Mouse (Mus musculus): ENCODE measurements at regions not wholly inside any gene's neighbourhood (a gene's known extent, or its start where the extent isn't known, plus 50 kb on each side); places are given as distances from the start of the nearest gene placed in this dataset.

- no peak overlapping the region for H3K4me3 ChIP-seq (ENCODE audit: low read depth, low read length)
Measured at GRCm38 (mm10) chrX:142534780-142535179, 144.4 kb upstream of the Acsl4 start.

DNA sequence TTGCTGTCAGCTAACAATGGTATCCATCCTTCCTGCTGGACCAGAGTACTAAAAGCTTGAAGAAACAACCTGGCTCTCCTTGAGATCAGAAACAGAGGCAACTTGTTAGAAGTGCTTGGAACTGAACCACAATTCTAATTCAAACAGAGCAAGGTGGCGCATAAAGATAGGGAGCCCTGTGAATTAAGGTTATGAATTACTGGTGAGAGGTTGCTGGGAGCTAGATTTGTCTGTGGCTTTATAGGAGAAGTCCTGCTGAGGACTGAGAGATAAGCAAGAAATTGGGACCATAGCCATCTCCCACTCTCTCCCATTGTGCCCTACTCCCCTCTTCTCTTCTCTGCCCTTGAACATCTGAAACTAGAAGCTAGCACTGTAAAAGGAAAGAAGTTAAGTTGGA is 145.2 kb upstream of the Acsl4 start:
- peaks cover 3% of the 10 kb centered on the region; the same call in 1 of the 2 replicates for H3K27me3 ChIP-seq (ENCODE audit: control insufficient read depth, insufficient read depth, low read length)
- WGBS (ENCODE audit: insufficient replicate concordance): 83% methylated on average over 1 of the region's 1 CpGs

More at GRCm38 (mm10) chrX:142534780-142535179, 144.4 kb upstream of the Acsl4 start:
- no peak overlapping the region for H3K4me2 ChIP-seq
- no peak for ATAC-seq (replicated peaks; ENCODE audit: insufficient number of reproducible peaks, low FRiP score, low TSS enrichment)
- no peak overlapping the region for H3K27ac ChIP-seq (ENCODE audit: low read depth, low read length)
- 35% methylated on average over 8 of the region's 8 CpGs for WGBS (ENCODE audit: insufficient replicate concordance)
- peaks cover 3% of the 10 kb centered on the region; the same call in 1 of the 2 replicates for H3K27me3 ChIP-seq (ENCODE audit: control insufficient read depth, insufficient read depth, low read length)
- no peaks in the 10 kb centered on the region for H3K4me1 ChIP-seq (ENCODE audit: control insufficient read depth, insufficient read depth, low read length)
- H3K36me3 ChIP-seq (ENCODE audit: control insufficient read depth, insufficient read depth, low read length): no peaks in the 10 kb centered on the region
- no peaks in the 10 kb centered on the region for H3K9me3 ChIP-seq (replicated peaks; ENCODE audit: control insufficient read depth, low read length)
- H3K9ac ChIP-seq (ENCODE audit: low read depth, low read length): no peak overlapping the region

DNA sequence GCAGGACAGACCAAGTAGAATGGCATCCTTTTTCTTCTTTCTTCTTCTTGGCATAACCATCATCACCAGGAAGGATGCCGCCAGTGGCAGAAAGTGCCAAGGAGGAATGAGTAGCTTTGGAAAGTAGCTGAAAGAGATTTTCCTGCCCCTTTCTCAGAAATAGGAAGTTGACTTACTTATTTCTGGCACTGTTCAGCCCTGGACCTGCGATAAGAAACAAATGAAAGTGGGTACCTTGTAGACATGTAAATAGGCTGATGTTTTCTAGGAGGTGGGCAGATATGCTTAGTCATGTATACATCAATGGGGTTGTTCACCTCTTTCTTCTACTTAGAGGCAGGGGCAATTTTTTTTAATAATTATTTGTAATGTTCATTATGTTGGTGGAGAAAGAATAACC is 145.3 kb upstream of the Tmem164 start:
- no peak overlapping the region for H3K4me3 ChIP-seq (ENCODE audit: low read depth, low read length)
- no peak overlapping the region for H3K27ac ChIP-seq (ENCODE audit: low read depth, low read length)
- no peaks in the 10 kb centered on the region for H3K9me3 ChIP-seq (replicated peaks; ENCODE audit: control insufficient read depth, low read length)
- H3K4me2 ChIP-seq: no peak overlapping the region
- H3K9ac ChIP-seq (ENCODE audit: low read depth, low read length): no peak overlapping the region
- peaks cover 3% of the 10 kb centered on the region; the same call in 1 of the 2 replicates for H3K27me3 ChIP-seq (ENCODE audit: control insufficient read depth, insufficient read depth, low read length)
- no peaks in the 10 kb centered on the region for H3K36me3 ChIP-seq (ENCODE audit: control insufficient read depth, insufficient read depth, low read length)
- WGBS (ENCODE audit: insufficient replicate concordance): 83% methylated on average over 2 of the region's 2 CpGs
- no peak for ATAC-seq (replicated peaks; ENCODE audit: insufficient number of reproducible peaks, low FRiP score, low TSS enrichment)
- H3K4me1 ChIP-seq (ENCODE audit: control insufficient read depth, insufficient read depth, low read length): no peaks in the 10 kb centered on the region

More for the DNA sequence above, 145.2 kb upstream of the Acsl4 start:
- no peak overlapping the region for H3K9ac ChIP-seq (ENCODE audit: low read depth, low read length)
- H3K9me3 ChIP-seq (replicated peaks; ENCODE audit: control insufficient read depth, low read length): no peaks in the 10 kb centered on the region
- no peak overlapping the region for H3K4me2 ChIP-seq
- no peak overlapping the region for H3K4me3 ChIP-seq (ENCODE audit: low read depth, low read length)
- no peaks in the 10 kb centered on the region for H3K4me1 ChIP-seq (ENCODE audit: control insufficient read depth, insufficient read depth, low read length)
- H3K27ac ChIP-seq (ENCODE audit: low read depth, low read length): no peak overlapping the region
- no peaks in the 10 kb centered on the region for H3K36me3 ChIP-seq (ENCODE audit: control insufficient read depth, insufficient read depth, low read length)
- no peak for ATAC-seq (replicated peaks; ENCODE audit: insufficient number of reproducible peaks, low FRiP score, low TSS enrichment)

DNA sequence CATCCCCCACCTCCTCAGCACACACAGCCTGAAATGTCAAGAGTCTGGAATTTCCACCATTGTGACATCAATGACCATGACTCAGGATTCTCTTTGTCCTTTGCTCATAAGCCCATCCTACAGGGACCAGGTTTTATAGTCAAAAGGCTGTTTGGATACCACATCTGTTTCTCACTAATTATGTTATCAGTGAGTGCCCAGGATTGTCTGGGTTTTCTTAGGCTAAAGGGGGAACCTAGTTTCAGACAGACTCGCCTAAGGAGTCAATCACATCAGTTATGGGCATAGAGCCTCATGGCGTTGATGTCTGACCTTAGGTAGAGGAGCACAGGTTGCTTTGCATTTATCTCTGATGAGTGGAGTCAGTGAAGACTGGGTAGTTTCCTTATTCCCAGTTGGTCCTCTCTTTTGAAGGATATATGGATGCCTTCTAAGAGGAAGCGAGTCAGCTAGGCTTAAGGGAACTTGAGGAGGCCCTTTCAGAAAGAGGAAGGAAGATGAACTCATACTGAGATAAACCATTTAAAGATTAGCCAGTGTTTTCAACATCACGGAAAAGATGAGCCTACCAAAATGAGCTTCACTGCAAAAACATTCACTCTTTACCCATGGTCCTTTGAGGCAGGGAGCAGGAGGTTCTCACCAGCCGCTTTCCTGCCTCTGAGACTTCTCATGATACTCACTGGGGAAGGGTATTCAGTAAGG is 143.8 kb upstream of the Tmem164 start:
- no peaks in the 10 kb centered on the region for H3K9me3 ChIP-seq (replicated peaks; ENCODE audit: control insufficient read depth, low read length)
- no peak overlapping the region for H3K4me2 ChIP-seq
- WGBS (ENCODE audit: insufficient replicate concordance): 66% methylated on average over 5 of the region's 5 CpGs
- no peaks in the 10 kb centered on the region for H3K36me3 ChIP-seq (ENCODE audit: control insufficient read depth, insufficient read depth, low read length)
- peaks cover 3% of the 10 kb centered on the region; the same call in 1 of the 2 replicates for H3K27me3 ChIP-seq (ENCODE audit: control insufficient read depth, insufficient read depth, low read length)
- no peak for ATAC-seq (replicated peaks; ENCODE audit: insufficient number of reproducible peaks, low FRiP score, low TSS enrichment)
- no peak overlapping the region for H3K4me3 ChIP-seq (ENCODE audit: low read depth, low read length)
- no peak overlapping the region for H3K27ac ChIP-seq (ENCODE audit: low read depth, low read length)
- H3K9ac ChIP-seq (ENCODE audit: low read depth, low read length): no peak overlapping the region
- no peaks in the 10 kb centered on the region for H3K4me1 ChIP-seq (ENCODE audit: control insufficient read depth, insufficient read depth, low read length)

DNA sequence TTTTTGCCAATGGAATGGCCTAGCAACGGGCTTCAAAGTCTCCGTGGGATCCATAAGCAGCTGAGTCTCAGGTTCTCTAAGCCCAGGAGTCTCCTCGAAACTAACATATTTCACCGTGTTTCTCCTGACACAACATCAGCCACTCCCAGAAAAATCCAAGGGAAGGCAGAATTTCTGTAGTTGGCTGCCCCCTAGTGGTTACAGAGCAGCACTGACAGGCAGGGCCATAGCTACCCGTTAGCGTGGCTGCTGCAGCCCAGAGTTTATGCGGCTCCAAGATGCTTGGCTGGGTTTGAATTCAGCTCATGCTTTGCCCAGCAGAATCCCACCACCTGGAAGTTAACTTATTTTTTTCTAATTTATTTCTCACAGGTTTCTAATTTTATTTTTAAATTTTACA is 140.9 kb upstream of the Tmem164 start:
- ATAC-seq (replicated peaks; ENCODE audit: insufficient number of reproducible peaks, low FRiP score, low TSS enrichment): no peak; the same call in 1 of the 2 replicates
- Histone ChIP-seq H3K27ac (ENCODE audit: low read depth, low read length) (no peak overlapping the region), H3K9ac (ENCODE audit: low read depth, low read length) (no peak overlapping the region), H3K27me3 (ENCODE audit: control insufficient read depth, insufficient read depth, low read length) (peaks cover 3% of the 10 kb centered on the region; the same call in 1 of the 2 replicates), H3K36me3 (ENCODE audit: control insufficient read depth, insufficient read depth, low read length) (no peaks in the 10 kb centered on the region), H3K4me2 (0 out of 2 replicates have a peak overlapping the region, but pooled peaks have one; percentile 4), H3K4me3 (ENCODE audit: low read depth, low read length) (no peak overlapping the region), H3K4me1 (ENCODE audit: control insufficient read depth, insufficient read depth, low read length) (no peaks in the 10 kb centered on the region), H3K9me3 (replicated peaks; ENCODE audit: control insufficient read depth, low read length) (no peaks in the 10 kb centered on the region)
- 9% methylated on average over 7 of the region's 7 CpGs for WGBS (ENCODE audit: insufficient replicate concordance)

DNA sequence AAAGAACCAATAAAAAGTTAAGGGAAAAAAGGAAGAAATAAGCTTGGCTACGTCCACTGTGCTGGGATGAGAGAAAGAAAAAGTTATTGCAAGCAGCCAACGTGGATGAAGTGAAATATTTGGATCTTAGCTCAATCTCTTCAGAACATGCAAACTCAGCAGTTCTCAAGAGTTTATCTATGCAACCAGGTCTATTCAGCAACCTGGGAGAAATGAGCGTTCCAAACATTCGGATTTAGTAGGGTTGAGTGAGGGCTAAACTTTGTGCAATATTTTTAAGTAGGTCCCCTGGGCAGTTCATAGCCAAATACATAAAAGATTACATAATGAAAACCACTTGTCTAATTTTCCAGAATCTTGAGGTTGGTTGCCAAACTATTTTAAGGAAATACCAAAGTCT is 129.0 kb upstream of the Tmem164 start:
- no peaks in the 10 kb centered on the region for H3K9me3 ChIP-seq (replicated peaks; ENCODE audit: control insufficient read depth, low read length)
- no peak overlapping the region for H3K4me3 ChIP-seq (ENCODE audit: low read depth, low read length)
- no peak overlapping the region for H3K4me2 ChIP-seq
- H3K4me1 ChIP-seq (ENCODE audit: control insufficient read depth, insufficient read depth, low read length): no peaks in the 10 kb centered on the region
- H3K36me3 ChIP-seq (ENCODE audit: control insufficient read depth, insufficient read depth, low read length): no peaks in the 10 kb centered on the region
- no peaks in the 10 kb centered on the region for H3K27me3 ChIP-seq (ENCODE audit: control insufficient read depth, insufficient read depth, low read length)
- WGBS (ENCODE audit: insufficient replicate concordance): 72% methylated on average over 4 of the region's 4 CpGs
- no peak overlapping the region for H3K27ac ChIP-seq (ENCODE audit: low read depth, low read length)
- no peak for ATAC-seq (replicated peaks; ENCODE audit: insufficient number of reproducible peaks, low FRiP score, low TSS enrichment)
- H3K9ac ChIP-seq (ENCODE audit: low read depth, low read length): no peak overlapping the region

DNA sequence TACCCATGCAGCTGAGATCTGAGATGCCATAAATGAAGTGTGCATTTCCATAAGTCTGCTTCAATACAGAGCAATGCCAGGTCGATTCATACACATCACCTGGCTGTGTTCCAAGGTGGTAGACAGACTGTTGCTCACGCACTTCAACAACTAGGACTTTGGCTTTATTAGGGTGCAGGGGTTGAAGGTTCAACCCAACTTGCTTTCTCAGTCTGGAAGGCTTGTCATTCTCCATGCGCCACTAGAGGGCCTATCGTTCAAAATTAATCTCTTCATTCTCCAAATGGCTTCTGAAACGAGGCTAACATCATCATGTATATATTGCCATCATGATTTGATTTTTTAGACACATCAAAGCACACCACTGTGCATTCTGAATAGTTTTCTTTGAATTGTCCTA is 127.0 kb upstream of the Tmem164 start:
- no peak for ATAC-seq (replicated peaks; ENCODE audit: insufficient number of reproducible peaks, low FRiP score, low TSS enrichment)
- Histone ChIP-seq H3K27me3 (ENCODE audit: control insufficient read depth, insufficient read depth, low read length) (no peaks in the 10 kb centered on the region), H3K4me1 (ENCODE audit: control insufficient read depth, insufficient read depth, low read length) (no peaks in the 10 kb centered on the region), H3K4me3 (ENCODE audit: low read depth, low read length) (no peak overlapping the region), H3K36me3 (ENCODE audit: control insufficient read depth, insufficient read depth, low read length) (no peaks in the 10 kb centered on the region), H3K27ac (ENCODE audit: low read depth, low read length) (no peak overlapping the region), H3K9me3 (replicated peaks; ENCODE audit: control insufficient read depth, low read length) (no peaks in the 10 kb centered on the region), H3K4me2 (no peak overlapping the region), H3K9ac (ENCODE audit: low read depth, low read length) (no peak overlapping the region)
- WGBS (ENCODE audit: insufficient replicate concordance): 18% methylated on average over 5 of the region's 5 CpGs

DNA sequence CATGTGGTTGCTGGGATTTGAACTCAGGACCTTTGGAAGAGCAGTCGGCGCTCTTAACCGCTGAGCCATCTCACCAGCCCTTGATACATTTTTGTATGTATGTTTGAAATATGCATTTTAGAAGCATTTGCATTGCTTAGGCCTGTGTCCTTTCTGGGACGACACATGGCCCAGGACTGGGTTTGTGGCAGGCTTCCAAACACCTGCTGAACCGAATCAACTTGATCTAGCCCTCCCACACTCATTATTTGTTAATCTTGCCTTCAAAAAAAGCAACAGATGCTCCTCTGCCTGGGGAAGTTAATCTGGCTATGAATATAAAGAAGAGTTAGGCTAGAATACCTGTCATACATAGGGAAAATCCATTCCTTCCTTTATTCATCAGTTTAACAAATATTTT is 123.7 kb upstream of the Tmem164 start:
- H3K27ac ChIP-seq (ENCODE audit: low read depth, low read length): no peak overlapping the region
- no peaks in the 10 kb centered on the region for H3K27me3 ChIP-seq (ENCODE audit: control insufficient read depth, insufficient read depth, low read length)
- no peaks in the 10 kb centered on the region for H3K4me1 ChIP-seq (ENCODE audit: control insufficient read depth, insufficient read depth, low read length)
- no peak overlapping the region for H3K4me3 ChIP-seq (ENCODE audit: low read depth, low read length)
- no peaks in the 10 kb centered on the region for H3K9me3 ChIP-seq (replicated peaks; ENCODE audit: control insufficient read depth, low read length)
- ATAC-seq (replicated peaks; ENCODE audit: insufficient number of reproducible peaks, low FRiP score, low TSS enrichment): no peak
- H3K4me2 ChIP-seq: no peak overlapping the region
- no peak overlapping the region for H3K9ac ChIP-seq (ENCODE audit: low read depth, low read length)
- H3K36me3 ChIP-seq (ENCODE audit: control insufficient read depth, insufficient read depth, low read length): no peaks in the 10 kb centered on the region
- 68% methylated on average over 5 of the region's 5 CpGs for WGBS (ENCODE audit: insufficient replicate concordance)
